Mouse (Mus musculus): ENCODE measurements around the gene Cadm2.

GRCm38 (mm10) chr16:66901801-66902200 lies 718.9 kb downstream of the Cadm2 start:
- TF ChIP-seq CTCF (IDR thresholded peaks at IDR 0.05; ENCODE audit: extremely low read depth, insufficient read depth, insufficient read length, insufficient replicate concordance): no peak
- no peak for TF ChIP-seq POLR2A (IDR thresholded peaks at IDR 0.05; ENCODE audit: low read depth, low read length)
